Mouse (Mus musculus) bone marrow, adult 2 months (tissue): ENCODE results near the gene Ssc5d. TPM values are rescaled to one million over a fixed set of nuclear protein-coding genes. Genes with fewer than 3 reads are reported as not detected.
A peak's percentile ranks its signal among the peaks of the same experiment; 100 is the strongest.

Source experiments
- H3K27ac ChIP-seq: fragments of 200-500 bp; 2 replicates; pipeline ENCODE4 v1.5.1; 2012; ENCODE audit warnings: low read depth, mild to moderate bottlenecking, control low read depth, inconsistent platforms, low read length; ENCODE audit not compliant: control insufficient read depth, poor library complexity, insufficient read depth
- H3K4me1 ChIP-seq: fragments of 200-500 bp; 2 replicates; pipeline ENCODE4 v1.6.1; 2011; ENCODE audit warnings: low read length; ENCODE audit not compliant: control insufficient read depth, insufficient read depth
- H3K4me3 ChIP-seq: fragments of 200-500 bp; replicated peaks from 2 replicates; pipeline ENCODE3; 2011; ENCODE audit warnings: mild to moderate bottlenecking, low read depth, low read length, control low read depth; ENCODE audit not compliant: control insufficient read depth
- CTCF ChIP-seq: fragments of 200-500 bp; IDR thresholded peaks from 2 replicates; pipeline ENCODE4 v1.5.1; 2011; ENCODE audit warnings: low read length, control low read depth; ENCODE audit not compliant: control insufficient read depth, insufficient read depth
- POLR2A ChIP-seq: fragments of 200-500 bp; IDR thresholded peaks from 2 replicates; pipeline ENCODE4 v1.6.1; 2011; ENCODE audit warnings: low read depth, mild to moderate bottlenecking, control low read depth, low read length, borderline replicate concordance; ENCODE audit not compliant: control insufficient read depth
- WGBS: fragments of 180-500 bp; shearing (Covaris S2); methylation state at CpG from one replicate; pipeline ENCODE4 v1.1.7; 2018; 5-methylcytosine and 5-hydroxymethylcytosine counted together
- polyA plus RNA-seq: library from polyadenylated mRNA; stranded (reverse); fragments of >200 nt; gene quantifications from 2 replicates; pipeline ENCODE4 v1.2.4, GENCODE M21; 2011; ENCODE audit warnings: low replicate concordance; ENCODE audit not compliant: missing spikeins, insufficient read depth, insufficient read length

The Ssc5d gene
- polyA plus RNA-seq, 1 experiment: 0.70 TPM

DNA sequence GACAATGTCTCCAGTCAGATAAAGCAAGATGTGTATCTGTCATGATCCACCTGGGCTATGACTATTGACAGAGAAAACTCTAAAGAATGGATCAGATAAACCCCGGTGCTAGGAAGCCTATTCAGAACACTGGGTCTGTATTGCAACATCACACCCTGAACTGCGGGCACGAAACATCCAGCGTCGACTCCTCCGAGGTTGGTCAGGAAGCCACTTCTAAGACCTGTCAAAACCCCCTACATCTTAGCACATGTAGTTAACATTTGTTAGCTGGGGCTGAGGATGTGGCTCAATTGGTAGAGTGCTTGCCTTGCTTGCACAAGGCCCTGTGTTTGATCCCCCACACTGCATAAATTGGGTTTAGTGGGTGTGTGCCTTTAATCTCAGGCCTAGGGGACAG, 22.8 kb downstream of the Ssc5d start:
- TF ChIP-seq POLR2A (no peak), CTCF (no peak)
- H3K27ac ChIP-seq: no peak overlapping the region
- H3K4me1 ChIP-seq: no peaks in the 10 kb centered on the region; the same call in 1 of the 2 replicates
- H3K4me3 ChIP-seq: no peak overlapping the region
- WGBS: 47% methylated on average over 6 of the region's 6 CpGs

DNA sequence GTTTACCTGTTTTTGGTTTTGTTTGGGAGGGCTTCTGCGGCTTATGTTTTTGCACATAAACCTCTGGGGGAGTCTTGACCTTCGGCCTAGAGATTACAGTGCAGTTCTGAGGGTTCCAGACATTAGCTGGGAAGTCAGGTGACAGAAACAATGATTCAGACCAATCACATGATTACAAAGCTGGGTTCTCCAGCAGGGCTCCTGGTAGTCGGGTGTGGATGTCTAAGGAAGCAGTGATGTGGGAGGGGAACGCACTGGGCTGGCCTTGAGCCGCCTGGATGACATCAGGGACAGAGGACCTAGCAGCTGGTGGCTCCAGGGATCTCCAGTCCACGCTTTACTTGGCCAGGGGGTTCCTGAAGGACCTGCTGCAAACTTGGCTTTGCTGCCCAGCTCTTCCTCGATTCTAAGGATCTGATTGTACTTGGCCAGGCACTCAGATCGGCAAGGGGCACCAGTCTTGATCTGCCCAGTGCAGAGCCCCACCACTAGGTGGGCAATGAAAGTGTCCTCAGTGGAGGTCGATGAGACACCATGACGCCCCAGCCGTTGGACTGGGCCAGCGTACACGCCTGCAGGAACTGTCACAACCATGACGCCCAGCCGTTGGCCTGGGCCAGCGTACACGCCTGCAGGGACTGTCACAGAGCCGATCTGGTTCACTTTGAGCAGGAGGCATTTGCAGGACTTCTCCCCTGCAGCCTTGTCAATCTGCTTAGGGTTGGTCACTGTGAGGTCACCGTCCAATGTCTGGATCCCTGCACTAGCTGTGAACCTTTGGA, 25.2 kb downstream of the Ssc5d start:
- H3K4me3 ChIP-seq: no peak overlapping the region
- 83% methylated on average over 19 of the region's 19 CpGs for WGBS

DNA sequence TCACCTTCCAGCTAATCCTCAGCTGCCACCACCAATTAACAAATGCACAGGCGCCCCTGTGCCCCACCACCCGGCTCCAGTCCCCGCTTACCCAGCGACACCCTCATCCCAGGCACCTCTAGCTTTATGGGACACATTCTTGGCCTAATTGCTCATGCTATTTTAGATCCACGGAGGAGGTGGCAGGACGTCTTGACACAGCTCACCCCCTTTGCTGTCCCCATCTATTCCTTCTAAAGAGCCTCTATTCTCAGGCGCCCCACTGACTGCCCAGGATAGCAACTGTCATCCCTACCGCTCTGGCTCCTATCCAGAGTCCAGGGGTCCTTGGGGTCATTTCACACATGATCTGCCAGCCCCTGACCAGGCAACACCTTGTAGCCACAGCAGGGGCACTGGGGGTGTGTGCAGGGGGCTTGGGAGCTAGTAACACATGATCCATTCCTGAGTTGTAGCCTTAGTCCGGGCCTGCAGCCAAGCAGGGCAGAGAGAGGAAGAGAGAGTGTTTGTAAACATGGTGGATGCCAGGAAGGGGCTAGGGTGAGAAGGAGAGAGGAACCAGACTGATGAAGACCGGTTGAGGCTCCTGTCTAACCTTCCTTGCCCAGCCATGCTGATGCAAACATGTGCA, 28.3 kb downstream of the Ssc5d start:
- Histone ChIP-seq H3K4me1 (no peaks in the 10 kb centered on the region), H3K4me3 (no peak overlapping the region), H3K27ac (no peak overlapping the region)
- WGBS: 63% methylated on average over 10 of the region's 10 CpGs
- no peak for TF ChIP-seq POLR2A
- TF ChIP-seq CTCF: no peak

More for the DNA sequence above, 25.2 kb downstream of the Ssc5d start:
- Histone ChIP-seq H3K4me1 (no peaks in the 10 kb centered on the region), H3K27ac (no peak overlapping the region)
- TF ChIP-seq POLR2A (no peak), CTCF (no peak)

DNA sequence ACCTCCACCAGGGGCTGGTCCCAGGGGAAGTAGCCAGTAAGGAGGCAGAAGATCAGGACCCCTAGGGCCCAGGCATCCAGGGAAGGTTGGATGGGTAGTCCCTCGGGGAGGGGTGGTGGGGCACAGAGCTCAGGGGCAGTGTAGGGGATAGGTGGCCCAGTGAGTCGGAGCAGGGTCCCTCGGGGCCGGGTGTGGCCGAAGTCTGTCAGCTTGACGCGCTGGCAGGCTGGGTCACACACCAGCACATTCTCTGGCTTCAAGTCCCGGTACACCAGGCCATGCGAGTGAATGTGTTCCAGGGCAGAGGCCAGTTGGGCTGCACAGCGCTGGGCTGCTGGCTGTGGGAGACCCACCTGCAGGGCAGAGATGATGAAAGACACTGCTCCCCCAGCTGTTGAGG, 31.8 kb downstream of the Ssc5d start:
- 82% methylated on average over 10 of the region's 10 CpGs for WGBS
- H3K4me1 ChIP-seq: no peaks in the 10 kb centered on the region
- H3K27ac ChIP-seq: no peak overlapping the region
- no peak overlapping the region for H3K4me3 ChIP-seq
- TF ChIP-seq CTCF: no peak
- TF ChIP-seq POLR2A: no peak

DNA sequence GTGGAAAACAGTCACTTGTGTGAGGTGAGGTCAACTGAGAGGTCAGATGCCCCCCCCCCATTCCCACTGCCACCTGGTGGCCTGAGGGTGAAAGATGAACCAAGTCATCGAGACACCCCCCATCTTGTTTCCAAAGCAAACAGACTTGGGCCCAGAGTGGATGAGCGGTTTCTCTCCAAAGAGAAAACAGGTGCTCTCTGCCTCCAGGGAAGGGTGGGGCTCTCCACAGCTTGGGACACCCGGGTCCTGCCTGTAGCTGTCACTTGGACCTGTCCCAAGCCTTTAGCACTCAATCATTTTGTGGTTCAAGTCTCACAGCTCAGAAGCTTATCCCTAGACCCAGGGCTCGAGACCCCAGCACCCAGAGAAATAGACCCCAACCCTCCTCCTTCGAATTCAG, 37.9 kb downstream of the Ssc5d start:
- Histone ChIP-seq H3K4me3 (no peak overlapping the region), H3K4me1 (no peaks in the 10 kb centered on the region; the same call in 1 of the 2 replicates), H3K27ac (no peak overlapping the region)
- 59% methylated on average over 5 of the region's 5 CpGs for WGBS
- TF ChIP-seq POLR2A: no peak

DNA sequence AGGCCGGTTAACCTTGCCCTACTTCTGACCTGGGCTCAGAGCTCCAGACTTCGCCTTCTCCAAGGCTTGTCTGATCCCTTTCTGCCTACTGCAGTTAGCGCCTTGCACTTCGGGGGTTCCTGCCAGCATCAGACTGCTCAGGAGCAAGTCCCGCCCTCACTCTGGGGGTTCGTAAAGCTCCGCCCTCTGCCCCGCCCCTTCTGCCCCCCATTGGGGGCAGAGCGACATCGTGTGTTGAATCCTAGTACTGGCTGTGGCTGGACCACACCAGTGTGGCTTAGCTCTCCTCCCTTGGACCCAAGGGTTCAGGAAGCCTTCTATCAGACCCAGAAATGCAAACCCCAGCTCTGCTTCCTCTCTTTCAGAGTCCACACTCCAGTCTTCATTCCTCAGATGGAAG, 38.7 kb downstream of the Ssc5d start, which contains the start of gene Sbk2:
TSS of gene Sbk2 (minus strand) at position 135 of the 400 bp plus-strand sequence.
- no peak within 1 kb of the TSS for H3K27ac ChIP-seq

DNA sequence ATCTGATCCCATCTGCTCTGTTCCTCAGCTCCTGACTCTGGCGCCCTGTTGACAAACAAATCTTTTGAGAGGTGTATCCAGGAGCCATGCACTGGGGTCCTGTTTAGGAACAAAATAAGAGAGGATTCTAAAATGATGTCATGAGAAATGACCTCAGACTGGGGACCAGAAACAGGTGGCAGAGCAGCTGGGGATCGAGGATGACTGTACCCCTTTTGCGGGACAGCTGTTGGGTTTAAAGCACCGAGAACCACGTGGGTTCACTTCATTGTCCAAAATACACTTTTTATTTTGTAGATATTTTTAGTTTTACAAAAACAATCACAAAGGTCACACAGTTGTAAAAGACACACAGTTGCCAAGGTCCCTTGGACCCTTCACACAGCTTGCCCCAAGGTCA, 39.4 kb downstream of the Ssc5d start:
- Histone ChIP-seq H3K4me1 (no peaks in the 10 kb centered on the region; the same call in 1 of the 2 replicates), H3K4me3 (no peak overlapping the region), H3K27ac (no peak overlapping the region)
- WGBS: 71% methylated on average over 5 of the region's 5 CpGs
- TF ChIP-seq POLR2A (no peak), CTCF (no peak)

More for the DNA sequence above, 38.7 kb downstream of the Ssc5d start, which contains the start of gene Sbk2:
- no peak for TF ChIP-seq POLR2A
- peak; percentile 53; the same call in 1 of the 2 replicates for TF ChIP-seq CTCF
- H3K4me1 ChIP-seq: no peaks in the 10 kb centered on the region; the same call in 1 of the 2 replicates
- WGBS: 1% methylated on average over 10 of the region's 10 CpGs
- no peak within 1 kb of the TSS for H3K4me3 ChIP-seq

DNA sequence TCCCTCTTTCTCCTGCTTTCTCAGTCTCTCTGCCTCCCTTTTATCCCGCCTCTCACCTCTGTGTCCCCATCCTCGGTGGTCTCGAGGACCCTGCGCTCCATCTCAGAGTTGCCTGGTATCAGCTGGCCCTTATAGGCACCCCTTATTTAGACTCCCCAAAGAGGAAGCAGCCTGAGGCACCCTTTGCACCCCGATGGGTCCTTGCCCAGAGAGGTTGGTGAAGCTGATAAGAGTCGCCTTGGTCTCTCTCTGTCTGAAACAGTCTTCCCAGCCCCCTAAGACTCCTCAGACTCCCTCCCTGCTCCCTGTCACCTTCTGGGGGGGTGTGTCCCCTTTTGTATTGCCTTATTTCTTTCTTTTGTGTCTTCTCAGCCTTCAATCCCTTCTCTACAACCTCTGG, 45.5 kb downstream of the Ssc5d start, which contains the start of gene Sbk3:
TSS of gene Sbk3 (minus strand) at position 101 of the 400 bp plus-strand sequence.
- no peak for TF ChIP-seq POLR2A
- no peak for TF ChIP-seq CTCF
- H3K27ac ChIP-seq: no peak within 1 kb of the TSS
- 29% methylated on average over 6 of the region's 6 CpGs for WGBS
- no peak within 1 kb of the TSS for H3K4me3 ChIP-seq
- H3K4me1 ChIP-seq: no peaks in the 10 kb centered on the region
